Mouse (Mus musculus) c-Kit-positive CD71-positive TER-119-negative erythroid progenitor cells, embryonic 14.5 days (primary cell): Measurements from ENCODE around the gene Katnb1.

Experiments
- DNase-seq: peaks from one replicate; pipeline ENCODE4 v3.0.0-alpha.2; 2013; ENCODE audit warnings: low read depth

The Katnb1 gene

DNA sequence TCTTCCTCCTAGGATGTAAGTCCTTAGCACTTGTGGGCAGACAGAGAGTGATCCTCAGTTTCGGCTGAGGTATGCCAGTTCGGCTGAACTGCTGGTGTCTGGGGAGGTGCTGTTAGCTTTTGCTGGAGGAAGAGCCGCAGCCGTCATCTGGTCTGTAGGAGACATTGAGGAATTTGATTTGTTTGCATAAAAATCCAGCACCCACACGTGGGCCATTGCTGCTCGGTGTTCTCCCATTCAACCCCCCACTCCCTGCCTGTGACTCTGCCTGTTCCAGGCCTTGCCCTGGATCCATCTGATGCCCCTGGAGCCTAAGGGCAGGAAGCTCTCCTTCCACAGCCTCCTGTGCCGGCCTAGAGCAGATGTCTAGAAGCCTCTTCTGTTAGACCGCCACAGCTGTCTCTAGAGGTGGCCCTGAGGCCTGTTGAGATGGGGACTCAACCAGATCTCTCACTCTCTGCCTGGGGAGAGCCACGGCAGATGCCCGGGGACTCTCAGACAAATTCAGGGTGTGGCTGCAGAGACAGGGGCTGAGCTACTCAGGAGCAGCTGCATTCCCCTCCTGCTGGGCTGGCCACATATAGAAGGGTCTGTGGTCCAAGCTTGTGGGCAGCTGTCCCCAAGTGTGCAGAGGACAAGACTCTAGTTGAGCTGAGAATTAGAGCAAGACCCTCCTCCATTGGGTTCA lies 3.9 kb downstream of the Katnb1 start:
- DNase-seq, result no peak

DNA sequence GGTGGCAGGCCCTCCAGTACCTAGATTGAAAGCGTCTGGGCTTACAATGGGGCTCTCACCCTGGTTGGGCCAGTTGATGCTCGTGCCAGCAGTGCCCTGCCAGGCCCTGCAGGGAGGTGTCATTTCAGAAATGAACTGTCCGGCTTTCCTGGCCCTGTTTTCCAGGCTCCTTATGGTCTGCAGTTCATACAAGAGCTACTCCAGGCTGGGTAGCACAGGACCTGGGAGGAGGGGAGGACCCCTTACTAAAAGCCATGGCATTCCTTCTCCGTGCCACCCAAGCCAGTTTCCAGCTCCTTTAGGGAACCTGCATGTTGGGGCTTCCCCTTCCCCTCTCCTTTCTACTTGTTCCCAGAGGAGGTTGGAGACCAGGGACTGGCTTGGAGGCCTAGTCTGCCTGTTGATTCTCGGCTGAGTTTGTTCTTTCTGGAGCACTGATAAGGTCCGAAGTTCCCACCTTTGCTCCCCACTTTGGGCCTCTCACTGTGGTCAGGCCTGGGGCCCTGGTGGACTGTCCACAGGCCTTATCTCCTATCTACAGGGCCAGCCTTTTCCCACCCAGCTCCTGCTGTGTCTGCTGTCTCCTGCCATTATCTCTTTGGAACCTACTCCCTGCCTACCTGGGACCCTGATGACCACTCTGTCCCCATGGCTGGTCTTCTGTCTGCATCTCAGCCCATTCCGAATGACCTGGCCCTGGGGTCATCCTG lies 4.6 kb downstream of the Katnb1 start:
- DNase-seq, result no peak

DNA sequence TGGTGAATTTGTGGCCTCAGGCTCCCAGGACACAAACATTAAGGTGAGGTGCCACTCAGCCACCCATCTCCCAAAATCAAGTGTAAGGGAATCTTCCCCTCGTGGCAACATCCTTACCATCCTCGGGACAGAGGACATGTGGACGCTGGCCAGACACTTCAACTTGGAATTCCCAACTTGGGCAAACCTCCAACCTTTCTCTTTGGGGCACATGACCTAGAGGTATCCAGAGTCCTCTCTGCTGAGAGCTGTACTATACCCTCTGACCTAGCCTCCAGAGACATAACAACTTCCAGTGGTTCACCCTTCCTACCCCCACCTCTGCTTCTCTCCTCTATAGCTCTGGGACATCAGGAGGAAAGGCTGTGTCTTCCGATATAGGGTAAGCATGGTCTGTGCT lies 12.6 kb downstream of the Katnb1 start:
- DNase-seq, result no peak

DNA sequence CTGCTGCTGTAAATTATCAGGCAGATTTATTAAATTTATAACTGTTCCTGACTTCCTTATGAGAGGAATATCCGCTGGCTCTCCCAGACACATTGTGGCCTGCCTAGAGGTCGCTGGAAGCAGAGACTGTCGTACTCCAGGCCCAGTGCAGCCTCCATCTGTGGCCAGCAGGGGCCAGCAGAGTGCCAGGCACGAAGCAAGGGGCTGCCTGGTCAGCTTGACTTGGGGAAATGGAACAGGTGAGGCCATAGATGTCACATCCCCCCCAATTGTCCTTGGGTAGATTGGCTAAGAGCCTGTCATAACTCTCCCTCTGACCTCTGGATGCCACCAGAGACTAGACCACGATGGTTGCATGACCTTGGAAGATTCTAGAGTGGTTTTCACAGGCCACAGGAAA lies 18.0 kb downstream of the Katnb1 start:
- no peak for DNase-seq

DNA sequence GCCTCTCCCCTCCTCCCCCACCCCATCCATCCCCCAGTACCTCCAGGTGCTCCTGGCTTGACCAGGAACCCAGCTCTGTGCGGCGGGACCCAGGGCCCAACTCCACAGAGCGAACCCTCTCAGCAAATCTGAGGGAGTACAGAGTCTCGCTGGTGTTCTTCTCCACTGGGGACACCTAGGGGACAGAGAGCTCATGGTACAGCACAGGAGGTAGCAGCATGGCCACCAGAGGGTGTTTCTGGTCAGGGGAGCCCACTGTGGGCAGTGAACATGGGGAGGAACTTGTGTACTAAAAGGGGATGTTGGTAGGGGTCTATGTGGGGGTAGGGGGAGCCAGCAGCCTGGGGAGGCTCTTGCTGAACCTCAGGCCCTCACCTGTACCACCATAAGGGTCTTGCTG lies 21.0 kb downstream of the Katnb1 start:
- DNase-seq, result no peak

DNA sequence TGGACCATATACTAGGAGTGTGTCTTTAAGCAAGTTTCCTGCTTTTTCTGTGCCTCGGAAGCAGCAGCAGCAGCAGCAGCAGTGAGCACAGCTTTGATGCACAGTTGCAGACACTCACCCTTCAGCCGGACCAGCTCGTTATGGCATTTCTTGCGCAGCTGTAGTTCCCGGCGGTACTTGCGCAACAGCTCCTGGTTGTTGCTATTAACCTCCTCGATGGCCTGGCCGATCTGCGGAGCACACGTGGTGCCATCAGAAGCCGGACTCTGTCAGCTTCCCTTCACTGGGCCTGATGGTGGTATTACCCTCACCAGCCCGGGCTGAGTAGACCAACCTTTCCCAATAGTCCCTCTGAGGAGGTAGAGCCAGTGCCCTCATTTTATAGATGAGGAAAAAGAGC lies 26.3 kb downstream of the Katnb1 start:
- DNase-seq, result no peak

DNA sequence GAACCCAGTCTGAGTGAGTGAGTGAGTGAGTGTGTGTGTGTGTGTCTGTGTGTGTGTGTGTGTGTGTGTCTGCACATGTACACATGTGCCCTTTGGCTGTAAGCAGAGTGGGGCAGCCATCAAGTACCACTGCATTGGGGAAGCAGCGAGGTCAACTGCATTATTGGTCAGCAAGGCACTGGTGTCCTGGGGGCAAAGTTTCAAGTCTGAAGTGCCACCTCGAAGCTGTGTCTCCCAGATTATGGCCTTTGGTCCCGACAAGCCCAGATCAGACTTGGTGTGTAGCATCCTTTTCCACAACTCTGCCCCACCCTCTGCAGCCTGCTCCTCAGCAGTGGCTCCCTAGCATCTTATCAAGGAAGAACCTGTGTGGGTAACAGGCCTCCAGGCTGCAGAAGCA lies 31.6 kb downstream of the Katnb1 start:
- no peak for DNase-seq

DNA sequence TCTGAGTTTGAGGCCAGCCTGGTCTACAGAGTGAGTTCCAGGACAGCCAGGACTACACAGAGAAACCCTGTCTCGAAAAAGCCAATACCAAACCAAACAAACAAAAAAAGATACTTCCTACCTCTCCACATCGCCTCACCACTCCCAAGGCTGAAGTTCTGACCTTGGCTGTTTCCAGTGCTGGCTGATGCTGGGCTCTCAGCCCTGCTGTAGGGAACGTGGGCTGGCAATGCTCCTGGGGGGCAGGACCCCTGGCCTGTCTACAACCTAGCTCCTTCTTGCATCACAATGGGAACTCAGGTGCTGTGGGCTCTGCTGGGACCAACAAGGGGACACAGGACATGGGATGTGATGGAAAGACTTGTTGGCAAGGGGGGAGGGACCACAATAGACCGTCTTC lies 32.1 kb downstream of the Katnb1 start:
- DNase-seq, result no peak

DNA sequence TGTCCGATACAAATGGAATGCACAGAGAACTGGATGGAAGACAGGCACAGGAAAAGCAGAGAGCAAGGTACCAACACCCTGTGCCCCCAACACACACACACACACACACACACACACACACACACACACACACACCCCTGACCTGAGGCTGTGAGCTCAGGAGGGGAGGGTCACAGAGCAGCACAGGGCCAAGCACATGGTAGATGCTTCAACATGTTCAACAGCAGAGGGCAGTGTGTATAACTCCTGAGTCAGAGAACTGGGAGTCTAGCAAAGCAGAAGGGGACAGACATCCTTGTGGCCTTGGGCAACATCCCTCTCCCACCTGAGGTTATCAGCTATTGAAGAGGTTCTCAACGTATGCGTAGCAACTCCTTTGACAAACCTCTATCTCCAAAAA lies 32.8 kb downstream of the Katnb1 start:
- no peak for DNase-seq

DNA sequence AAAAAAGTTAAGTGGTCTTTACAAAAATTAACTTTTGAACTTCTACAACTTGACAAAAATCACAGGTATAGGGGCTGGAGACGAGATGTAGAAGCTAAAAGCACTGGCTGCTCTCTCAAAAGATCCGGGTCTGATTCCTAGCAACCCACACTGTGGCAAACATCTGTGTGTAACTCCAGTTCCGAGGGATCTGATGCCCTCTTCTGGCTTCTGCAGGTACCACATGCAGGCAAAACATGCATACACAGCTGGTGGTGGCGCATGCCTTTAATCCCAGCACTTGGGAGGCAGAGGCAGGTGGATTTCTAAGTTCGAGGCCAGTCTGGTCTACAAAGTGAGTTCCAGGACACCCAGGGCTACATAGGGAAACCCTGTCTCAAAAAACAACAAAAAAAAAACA lies 42.5 kb downstream of the Katnb1 start:
- no peak for DNase-seq

DNA sequence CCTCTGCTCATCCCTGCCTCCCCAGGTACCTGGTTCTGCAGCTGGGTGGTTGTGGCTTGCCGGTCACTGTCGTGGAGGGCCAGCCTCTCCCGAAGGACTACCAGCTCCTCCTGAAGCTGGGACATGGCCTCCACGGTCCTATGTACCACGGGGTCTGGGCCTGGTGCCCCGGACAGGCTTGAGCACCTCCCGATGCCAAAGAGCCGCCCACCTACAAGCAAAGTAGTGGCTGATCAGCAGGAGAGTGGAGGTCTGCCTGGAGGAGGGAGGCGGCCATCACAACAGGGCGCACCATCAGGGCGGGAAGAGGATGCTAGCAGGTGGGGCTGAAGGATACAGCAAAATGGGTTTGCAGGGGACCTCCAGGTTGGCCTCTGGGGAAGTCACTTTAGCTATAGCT lies 45.5 kb downstream of the Katnb1 start:
- DNase-seq, result no peak

DNA sequence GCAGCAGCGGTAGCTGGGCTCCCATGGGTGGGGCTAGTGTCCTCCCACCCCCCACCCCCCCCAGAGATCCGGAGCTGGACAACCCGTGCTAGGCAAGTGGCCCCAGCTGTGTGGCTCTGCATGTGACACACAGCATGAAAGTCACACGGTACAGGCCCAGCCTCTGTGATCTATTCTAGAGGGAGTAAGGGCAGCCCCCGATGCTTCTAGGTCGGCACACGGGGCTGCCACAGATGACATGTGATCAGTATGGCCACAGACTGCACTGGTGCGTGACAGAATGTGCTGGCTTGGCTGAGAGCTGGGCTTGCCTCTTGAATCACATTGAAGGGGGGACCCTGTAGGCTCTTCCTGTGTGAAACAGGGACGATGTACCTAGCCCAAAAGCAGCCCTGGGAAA lies 46.7 kb downstream of the Katnb1 start:
- DNase-seq, result no peak

DNA sequence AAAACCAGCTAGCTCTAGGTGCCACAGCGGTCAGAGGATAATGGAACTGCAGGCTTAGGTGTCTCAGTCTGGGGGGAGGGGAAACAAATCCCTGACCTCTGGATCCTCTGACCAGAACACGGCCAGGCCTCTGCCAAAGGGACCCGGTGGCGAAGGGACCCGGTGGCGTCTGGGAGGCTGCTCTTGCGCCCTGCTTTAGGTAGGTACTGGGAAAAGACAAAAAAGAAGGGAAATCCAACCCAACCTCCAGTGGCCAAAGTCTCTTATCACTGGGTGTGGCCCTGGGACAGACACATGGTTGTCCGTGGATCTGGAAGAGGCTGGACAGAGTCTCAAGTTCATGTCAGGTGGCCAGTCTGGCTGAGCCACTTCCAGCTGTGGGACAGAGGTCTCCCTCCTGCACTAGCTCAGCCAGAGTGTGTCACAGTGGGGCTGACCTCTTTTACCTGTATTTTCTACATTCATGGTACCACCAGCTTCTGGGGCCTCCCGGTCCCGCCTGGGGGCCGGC lies 47.8 kb downstream of the Katnb1 start:
- no peak for DNase-seq

DNA sequence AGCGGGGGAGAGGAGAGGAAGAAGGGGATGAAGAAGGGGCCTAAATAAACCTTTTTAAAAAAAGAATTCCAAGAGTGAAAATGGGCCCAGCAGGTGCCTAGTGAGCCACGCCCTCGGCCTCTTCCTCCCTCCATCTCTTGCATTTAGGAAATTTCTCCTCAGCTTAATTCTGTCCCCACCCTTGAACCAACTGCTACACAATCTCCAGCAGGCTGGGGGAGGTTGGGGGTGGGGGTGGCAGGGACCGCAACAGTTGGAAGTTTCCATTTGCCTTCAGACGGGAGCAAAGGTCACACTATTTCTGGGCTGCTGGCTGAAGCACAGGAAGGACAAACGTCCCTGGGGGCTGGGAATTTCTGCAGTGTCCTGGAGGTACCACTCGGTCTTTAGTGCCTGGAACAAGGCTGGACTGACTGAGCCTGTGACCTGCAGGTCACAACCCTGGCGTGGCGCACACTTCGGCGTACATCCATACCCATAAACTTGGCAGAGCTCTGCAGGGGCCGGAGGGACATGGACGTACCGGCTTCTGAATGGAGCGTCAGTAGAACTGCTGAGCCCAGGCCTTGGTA lies 50.1 kb downstream of the Katnb1 start:
- no peak for DNase-seq

DNA sequence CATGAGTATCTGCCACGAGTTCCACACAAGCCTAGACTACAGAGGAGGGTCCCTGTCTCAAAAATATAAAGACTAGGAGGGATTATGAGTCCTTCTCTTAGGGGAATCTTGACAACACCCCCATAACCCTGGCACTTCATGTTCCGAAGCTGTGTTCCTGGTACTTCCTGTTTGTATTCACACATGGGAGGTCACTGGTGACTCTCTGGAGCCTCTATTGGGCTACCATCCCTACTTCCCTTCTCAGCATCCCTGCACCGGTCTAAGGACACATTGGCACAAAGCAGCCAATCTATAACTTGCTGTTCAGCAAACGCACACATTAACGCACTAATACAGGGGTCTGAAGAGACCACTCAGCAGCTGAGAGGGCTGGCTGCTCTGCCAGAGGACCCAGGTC lies 51.0 kb downstream of the Katnb1 start:
- DNase-seq, result no peak

DNA sequence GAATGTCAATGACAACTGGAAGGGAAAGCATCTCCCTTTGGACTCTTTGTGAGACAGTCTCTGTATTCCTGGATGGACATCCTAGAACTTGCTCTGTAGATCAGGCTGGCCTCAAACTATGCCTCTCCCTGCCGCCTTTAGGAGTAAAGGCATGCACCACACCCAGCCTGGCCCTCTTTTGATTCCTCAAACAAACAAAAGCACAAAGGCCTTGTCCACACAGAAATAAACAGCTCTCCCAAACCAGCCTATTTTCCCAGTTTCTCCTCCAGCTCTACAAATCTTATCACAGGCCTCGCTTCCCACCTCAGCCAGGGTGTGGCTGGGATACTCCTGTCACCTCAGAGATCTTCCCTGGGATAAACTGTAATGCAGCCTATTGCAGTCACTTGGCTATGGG lies 53.2 kb downstream of the Katnb1 start:
- no peak for DNase-seq

DNA sequence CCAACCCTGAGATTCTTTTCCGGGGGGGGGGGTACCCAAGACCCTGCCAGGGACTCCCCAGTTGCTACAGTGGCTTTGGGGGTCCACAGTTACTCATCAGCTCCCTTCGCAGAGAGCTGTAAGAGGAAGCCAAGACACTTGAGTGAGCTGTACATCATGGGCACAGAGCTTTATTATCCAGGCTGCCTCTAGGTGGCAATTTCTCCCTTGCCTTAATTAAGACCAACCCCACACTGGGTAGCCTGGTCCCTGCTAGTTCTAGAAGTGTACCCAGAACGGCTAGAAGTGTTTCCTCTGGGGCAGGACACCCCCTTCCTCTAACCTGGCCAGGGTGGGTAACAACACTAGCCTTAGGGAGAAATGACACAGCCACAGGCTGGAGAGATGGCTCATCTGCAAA lies 54.3 kb downstream of the Katnb1 start:
- no peak for DNase-seq

DNA sequence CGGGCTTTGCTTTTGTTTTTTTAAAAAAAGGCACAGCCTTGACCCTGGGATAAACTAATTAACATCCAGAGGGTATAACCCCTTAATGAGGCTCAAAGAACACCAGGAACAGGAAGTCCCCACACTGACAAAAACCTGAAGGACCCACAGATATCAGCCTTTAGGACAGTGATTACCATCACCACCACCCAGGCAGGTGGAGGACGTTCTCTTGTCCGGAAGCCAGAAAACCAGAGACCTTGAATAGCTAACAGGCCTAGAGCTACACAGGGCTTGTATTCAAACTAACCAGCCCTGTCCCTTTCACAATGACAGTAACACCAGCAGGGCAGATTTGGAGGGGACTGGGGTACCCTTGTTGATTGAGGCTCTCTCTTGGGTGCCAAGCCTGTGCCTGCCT lies 55.2 kb downstream of the Katnb1 start:
- no peak for DNase-seq

DNA sequence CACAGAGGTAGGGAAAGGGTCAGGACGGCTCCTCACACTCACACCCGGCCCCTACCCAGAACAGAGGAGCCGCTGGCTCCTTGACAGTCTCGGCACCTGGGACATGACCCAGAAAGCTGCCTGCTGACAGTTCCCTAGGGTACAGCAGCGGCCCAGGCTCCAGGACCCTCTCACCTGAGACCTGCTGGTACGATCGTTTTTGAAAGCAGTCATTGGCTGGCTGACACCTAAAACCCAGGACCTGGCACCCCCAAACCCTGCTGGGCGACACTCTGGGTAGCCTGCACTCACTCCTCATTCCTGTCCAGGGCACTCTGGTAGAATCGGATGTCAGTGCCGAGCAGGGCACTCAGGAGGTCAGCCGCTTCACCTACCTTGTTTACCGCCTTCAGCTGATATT lies 56.2 kb downstream of the Katnb1 start:
- no peak for DNase-seq

DNA sequence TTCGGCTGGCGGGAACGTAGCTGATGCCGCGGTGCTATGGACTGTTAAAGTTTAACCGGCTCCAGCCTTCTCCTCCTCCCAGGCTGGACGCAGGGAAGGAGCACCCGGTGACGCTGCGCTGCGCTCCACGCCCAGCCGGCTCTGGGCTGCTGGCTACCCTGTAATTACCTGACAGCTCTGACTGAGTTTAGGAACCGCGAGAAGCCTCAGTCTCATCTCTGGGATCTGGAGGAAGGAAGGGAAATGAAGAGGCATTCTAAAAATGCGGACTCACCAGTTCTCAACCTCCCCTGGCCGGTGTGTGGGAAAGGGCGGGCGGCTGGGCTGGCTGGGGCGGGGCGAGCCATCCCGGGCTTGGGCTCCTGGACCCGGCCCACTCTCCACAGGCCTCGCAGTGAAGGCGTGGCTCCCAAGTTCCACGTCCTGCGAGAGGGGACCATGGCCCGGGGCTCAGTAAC lies 56.7 kb downstream of the Katnb1 start:
- DNase-seq, result no peak

DNA sequence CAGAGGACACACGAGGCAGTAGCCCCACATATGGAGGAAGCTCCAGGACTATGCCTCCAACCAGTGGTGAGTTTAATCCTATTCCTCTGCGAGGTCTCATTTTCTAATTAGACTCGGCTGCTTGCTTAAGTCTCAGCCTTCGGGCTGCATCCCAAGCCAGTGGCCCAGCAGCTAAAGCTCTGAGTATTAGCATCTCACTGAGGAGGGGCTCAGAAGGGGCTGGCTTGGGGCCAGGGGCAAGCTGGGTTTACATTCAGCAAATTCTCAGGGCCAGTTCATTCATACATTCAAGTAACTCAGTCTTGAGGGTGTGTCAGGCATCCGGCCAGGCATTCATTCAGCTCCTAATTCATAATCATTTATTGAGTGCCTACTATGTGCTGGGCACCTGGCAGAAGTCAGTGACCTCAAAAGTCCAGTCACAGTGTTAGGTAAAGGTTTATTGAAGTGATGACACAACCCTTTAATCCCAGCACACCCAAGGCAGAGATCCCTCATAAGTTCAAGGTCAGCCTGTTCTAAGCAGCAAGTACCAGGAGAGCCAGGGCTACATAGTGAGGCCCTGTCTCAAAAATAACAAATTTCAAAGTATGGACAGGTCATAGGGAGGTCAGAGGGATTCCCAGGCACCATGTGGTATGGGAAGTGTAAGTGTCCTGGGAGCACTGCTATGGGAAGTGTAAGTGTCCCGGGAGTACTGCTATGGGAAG lies 57.5 kb downstream of the Katnb1 start:
- DNase-seq, result no peak

DNA sequence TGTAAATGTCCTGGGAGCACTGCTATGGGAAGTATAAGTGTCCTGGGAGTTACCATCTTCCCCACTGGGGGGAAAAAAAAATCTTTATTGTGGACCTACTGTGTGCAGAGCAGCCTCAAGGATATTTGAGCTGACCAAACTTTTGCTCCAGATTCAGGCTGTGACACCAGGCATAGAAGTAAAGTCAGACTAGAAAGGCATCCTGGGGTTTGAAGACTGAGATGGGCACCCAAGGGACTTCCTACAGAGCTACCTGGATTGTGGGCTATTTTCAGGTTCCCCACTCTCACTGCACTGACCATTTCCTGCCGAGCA lies 58.0 kb downstream of the Katnb1 start:
- no peak for DNase-seq

DNA sequence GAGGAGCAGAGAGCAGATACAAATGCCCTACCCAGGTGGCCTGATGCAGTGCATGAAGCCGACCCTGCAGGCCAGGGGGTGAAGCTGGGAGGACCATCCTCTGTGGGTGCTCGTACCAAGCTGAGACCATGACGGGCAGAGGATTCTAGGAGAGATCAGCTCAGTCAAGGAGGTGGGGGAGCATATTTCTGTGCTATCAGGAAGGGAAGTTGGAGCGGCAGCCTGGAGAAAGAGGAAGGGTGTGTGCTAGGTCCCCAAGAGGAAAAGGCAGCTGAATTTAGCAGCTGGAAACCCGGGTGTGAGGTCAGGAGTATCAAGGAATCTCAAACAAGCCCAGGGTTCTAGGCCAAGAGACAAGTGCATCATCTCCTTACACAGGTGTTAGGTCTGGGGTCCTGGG lies 59.6 kb downstream of the Katnb1 start:
- no peak for DNase-seq
